Mouse (Mus musculus) G1E (cell line): ENCODE results near the gene Tnfsf12.

Source experiments
- CTCF ChIP-seq: IDR thresholded peaks from 2 replicates; pipeline ENCODE4 v1.5.1; 2012; ENCODE audit warnings: low read depth, low read length, inconsistent platforms, mixed read lengths
- GATA1 ChIP-seq: IDR thresholded peaks from 2 replicates; pipeline ENCODE4 v1.6.1; 2012; ENCODE audit warnings: borderline replicate concordance, low read length, inconsistent platforms, mixed read lengths
- GATA2 ChIP-seq: IDR thresholded peaks from 2 replicates; pipeline ENCODE4 v1.6.1; 2012; ENCODE audit warnings: low read depth, low read length, inconsistent platforms, borderline replicate concordance
- POLR2AphosphoS5 ChIP-seq: IDR thresholded peaks from 2 replicates; pipeline ENCODE4 v1.6.1; 2012; ENCODE audit warnings: low read depth, low read length, inconsistent platforms; ENCODE audit not compliant: insufficient replicate concordance
- TAL1 ChIP-seq: conservative IDR thresholded peaks from 2 replicates; pipeline ENCODE4 v1.6.1; 2012; ENCODE audit warnings: low read depth, low read length, inconsistent platforms, mixed read lengths

DNA sequence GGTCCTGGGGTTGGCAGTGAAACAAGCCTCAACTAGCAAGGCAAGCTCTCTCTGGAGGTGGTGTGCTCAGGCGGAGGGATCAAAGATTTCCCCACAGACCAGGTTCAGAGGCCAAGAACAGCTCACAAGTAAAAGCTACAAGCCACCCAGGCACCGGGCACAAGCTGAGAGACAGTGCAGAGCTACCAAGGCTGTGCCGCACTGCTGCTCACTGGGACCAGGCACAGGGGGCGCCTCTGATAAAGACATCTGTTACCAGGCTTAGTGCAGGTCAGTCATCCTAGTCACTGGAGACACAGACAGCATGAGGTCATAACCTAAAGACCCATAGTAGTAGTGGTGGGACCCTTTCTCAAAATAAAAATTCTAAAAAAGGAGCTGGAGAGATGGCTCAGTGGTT, 21.3 kb upstream of the Tnfsf12 start:
- no peak for TF ChIP-seq CTCF
- TF ChIP-seq TAL1 = no peak
- no peak for TF ChIP-seq GATA1
- TF ChIP-seq POLR2AphosphoS5 = no peak
- TF ChIP-seq GATA2 = no peak
